Comparison of ENCODE assay signal across 10 mouse cellular contexts in genomic region chr12:99340418-99341182, GRCm38 (mm10).
A peak's percentile ranks its signal among the peaks of the same experiment; 100 is the strongest.
DNase-seq lines count a peak whose midpoint lies in the region; ATAC-seq and TF ChIP-seq lines count a peak whose summit lies in the region.
"Had no signal": no experiment of that assay in that cellular context is flagged by ENCODE, and none has a peak within 500 bp of the region (broad histone marks: within the 10 kb centered on the region; RNA-seq: fewer than 3 reads in every experiment).

No protein-coding gene starts in this region.

- TF ChIP-seq POLR2A in CH12.LX (IDR thresholded peaks at IDR 0.05; ENCODE audit: low read depth, low read length): no peak

- peaks cover 7 to 66% of the 10 kb centered on the region in 2 experiments for H3K36me3 ChIP-seq in CH12.LX (replicated peaks in 1 of 2; ENCODE audit: control insufficient read depth in 1 of 2, insufficient read depth in 1 of 2, low read length in 1 of 2)
- H3K36me3 ChIP-seq in hindbrain, embryonic 10.5 days: peaks cover 16% of the 10 kb centered on the region
- H3K36me3 ChIP-seq in midbrain, embryonic 12.5 days: no peaks in the 10 kb centered on the region

- H3K9me3 ChIP-seq in CH12.LX (replicated peaks; ENCODE audit: low read length): no peaks in the 10 kb centered on the region
- H3K9me3 ChIP-seq in hindbrain, embryonic 10.5 days: no peaks in the 10 kb centered on the region
- no peaks in the 10 kb centered on the region for H3K9me3 ChIP-seq in midbrain, embryonic 12.5 days
- H3K9me3 ChIP-seq: kidney, embryonic 15.5 days had no signal

- H3K4me1 ChIP-seq in CH12.LX (ENCODE audit: control insufficient read depth in 1 of 2, insufficient read depth in 2 of 2): peaks cover 24 to 60% of the 10 kb centered on the region in 2 experiments
- peaks cover 90% of the 10 kb centered on the region for H3K4me1 ChIP-seq in hindbrain, embryonic 10.5 days (replicated peaks)
- H3K4me1 ChIP-seq in midbrain, embryonic 12.5 days: peaks cover 71% of the 10 kb centered on the region

- peak; percentile 33 for TF ChIP-seq RAD21 in CH12.LX (IDR thresholded peaks at IDR 0.05; ENCODE audit: low read depth, low read length)

- no peaks in the 10 kb centered on the region for H3K79me2 ChIP-seq in CH12.LX (replicated peaks; ENCODE audit: control insufficient read depth, extremely low read depth, insufficient read depth, poor library complexity, severe bottlenecking)

- no peak overlapping the region for H3K9ac ChIP-seq in CH12.LX (ENCODE audit: insufficient read depth, low read depth)
- H3K9ac ChIP-seq in midbrain, embryonic 12.5 days (replicated peaks): no peak overlapping the region
- H3K9ac ChIP-seq: kidney, embryonic 15.5 days; liver, embryonic 14.5 days had no signal

- 75% methylated on average over 13 of the region's 13 CpGs for WGBS in hindbrain, embryonic 10.5 days
- WGBS in midbrain, embryonic 12.5 days: 67% methylated on average over 13 of the region's 13 CpGs

- in situ Hi-C loops in CH12.LX (cut with MboI; ENCODE audit: low pct_ligation_motif_present, low pct_unique_long_range_greater_than_20kb, low sequenced_read_pairs): no loop called here

- TF ChIP-seq CTCF in CH12.LX (conservative IDR thresholded peaks at IDR 0.05 in 1 of 2, IDR thresholded peaks at IDR 0.05 in 1 of 2; ENCODE audit: low read depth in 2 of 2, low read length in 2 of 2): peak in 1 of 2 experiments; percentile 35; a peak in 1 of 4 replicates

- H3K4me2 ChIP-seq in CH12.LX (ENCODE audit: insufficient read depth, low read depth, poor library complexity, severe bottlenecking): no peak overlapping the region
- peak overlapping the region; percentile 11; the same call in 1 of the 2 replicates for H3K4me2 ChIP-seq in midbrain, embryonic 12.5 days (replicated peaks)
- H3K4me2 ChIP-seq: kidney, embryonic 15.5 days had no signal

- dilution Hi-C loops in CH12.LX (cut with MboI; ENCODE audit: extremely low pct_ligation_motif_present, extremely low pct_unique_long_range_greater_than_20kb, low sequenced_read_pairs): no loop called here

- no peak for DNase-seq in CH12.LX (ENCODE audit: extremely low read depth)
- peak; percentile 36 for DNase-seq in ES-CJ7 (ENCODE audit: low read depth, low spot score)
- DNase-seq in hindbrain, embryonic 10.5 days (ENCODE audit: low spot score): no peak
- DNase-seq in ovary, postnatal 36 days (ENCODE audit: low spot score): no peak
- DNase-seq in kidney, postnatal 4 days: no peak
- no peak for DNase-seq in spleen, adult 18-20 months
- DNase-seq: thymus, adult 2 months had no signal

- TF ChIP-seq EP300 in CH12.LX (IDR thresholded peaks at IDR 0.05; ENCODE audit: low read length): no peak

- H3K27me3 ChIP-seq in CH12.LX (replicated peaks): no peaks in the 10 kb centered on the region
- no peaks in the 10 kb centered on the region for H3K27me3 ChIP-seq in hindbrain, embryonic 10.5 days (ENCODE audit: insufficient read depth, poor library complexity, severe bottlenecking)
- no peaks in the 10 kb centered on the region for H3K27me3 ChIP-seq in midbrain, embryonic 12.5 days
- H3K27me3 ChIP-seq: kidney, embryonic 15.5 days had no signal

- no peak overlapping the region for H3K4me3 ChIP-seq in CH12.LX (replicated peaks in 1 of 3; ENCODE audit: low read depth in 2 of 3, low read length in 2 of 3, poor library complexity in 1 of 3)
- H3K4me3 ChIP-seq in hindbrain, embryonic 10.5 days: no peak overlapping the region
- no peak overlapping the region for H3K4me3 ChIP-seq in midbrain, embryonic 12.5 days
- H3K4me3 ChIP-seq: kidney, embryonic 15.5 days had no signal

- H3K27ac ChIP-seq in CH12.LX (ENCODE audit: insufficient read depth, low read depth): no peak overlapping the region; the same call in 1 of the 2 replicates
- peak overlapping the region; percentile 77 for H3K27ac ChIP-seq in hindbrain, embryonic 10.5 days
- H3K27ac ChIP-seq in midbrain, embryonic 12.5 days (replicated peaks): peak overlapping the region; percentile 84
- H3K27ac ChIP-seq: kidney, embryonic 15.5 days; liver, embryonic 14.5 days had no signal

- ATAC-seq in midbrain, embryonic 12.5 days (ENCODE audit: low FRiP score, low read depth): peak; percentile 25; the same call in 1 of the 2 replicates

TF ChIP-seq in CH12.LX, 34 proteins besides CTCF, POLR2A, EP300 and RAD21:
- TF ChIP-seq HCFC1 (IDR thresholded peaks at IDR 0.05; ENCODE audit: low read depth, low read length) (no peak), SIN3A (IDR thresholded peaks at IDR 0.05; ENCODE audit: low read length) (no peak), BHLHE40 (IDR thresholded peaks at IDR 0.05; ENCODE audit: low read depth, low read length) (peak; percentile 75), CHD1 (IDR thresholded peaks at IDR 0.05; ENCODE audit: low read depth, low read length) (no peak), ZMIZ1 (IDR thresholded peaks at IDR 0.05; ENCODE audit: low read depth, low read length) (no peak), MAFK (IDR thresholded peaks at IDR 0.05; ENCODE audit: insufficient replicate concordance, low read length) (no peak), MYC (IDR thresholded peaks at IDR 0.05; ENCODE audit: low read depth, low read length) (no peak), SMC3 (IDR thresholded peaks at IDR 0.05; ENCODE audit: low read depth, low read length) (peak; percentile 41), ZNF384 (IDR thresholded peaks at IDR 0.05; ENCODE audit: low read depth, low read length) (no peak), MXI1 (IDR thresholded peaks at IDR 0.05; ENCODE audit: low read depth, low read length) (0 out of 2 replicates have a peak, but pooled peaks have one; percentile 1), NRF1 (IDR thresholded peaks at IDR 0.05; ENCODE audit: low read depth, low read length) (no peak)
